Mouse (Mus musculus) bone marrow, adult 2 months (tissue): ENCODE data around the gene Syk.

Experiments
- CTCF ChIP-seq: fragments of 200-500 bp; IDR thresholded peaks from 2 replicates; pipeline ENCODE4 v1.5.1; 2011; ENCODE audit warnings: low read length, control low read depth; ENCODE audit not compliant: control insufficient read depth, insufficient read depth
- POLR2A ChIP-seq: fragments of 200-500 bp; IDR thresholded peaks from 2 replicates; pipeline ENCODE4 v1.6.1; 2011; ENCODE audit warnings: low read depth, mild to moderate bottlenecking, control low read depth, low read length, borderline replicate concordance; ENCODE audit not compliant: control insufficient read depth

GRCm38 (mm10) chr13:52600015-52600643 is 17.2 kb downstream of the Syk start:
- TF ChIP-seq CTCF (no peak), POLR2A (no peak)
